Mouse (Mus musculus) midbrain, embryonic 10.5 days (tissue): Measurements from ENCODE around the gene Slc35a3. TPM values are rescaled to one million over a fixed set of nuclear protein-coding genes. Genes with fewer than 3 reads are reported as not detected.
"Not testable (repeated sequence)": the region's sequence is repeated elsewhere in the genome, so short reads cannot be mapped to it uniquely, and the experiment has no call there.

Experiments
- DNase-seq: peaks from one replicate; pipeline ENCODE4 v3.0.0-alpha.2; 2017; ENCODE audit warnings: low spot score
- H3K27ac ChIP-seq: fragments of 300-500 bp; sonication (generic); replicated peaks from 2 replicates; pipeline ENCODE4 v1.5.1; 2016; ENCODE audit warnings: mild to moderate bottlenecking
- H3K27me3 ChIP-seq: fragments of 300-500 bp; sonication (generic); 2 replicates; pipeline ENCODE4 v1.6.1; 2016; ENCODE audit warnings: low read depth, mild to moderate bottlenecking; ENCODE audit not compliant: poor library complexity, severe bottlenecking
- H3K36me3 ChIP-seq: fragments of 300-500 bp; sonication (generic); 2 replicates; pipeline ENCODE4 v1.6.1; 2016; ENCODE audit warnings: mild to moderate bottlenecking, moderate library complexity
- H3K4me1 ChIP-seq: fragments of 300-500 bp; sonication (generic); 2 replicates; pipeline ENCODE4 v1.6.1; 2016
- H3K4me3 ChIP-seq: fragments of 300-500 bp; sonication (generic); 2 replicates; pipeline ENCODE4 v1.5.1; 2016; ENCODE audit warnings: mild to moderate bottlenecking, moderate library complexity
- H3K9me3 ChIP-seq: fragments of 300-500 bp; sonication (generic); replicated peaks from 2 replicates; pipeline ENCODE4 v1.6.1; 2016; ENCODE audit warnings: mild to moderate bottlenecking
- WGBS: fragments of 180-500 bp; shearing (Covaris S2); methylation state at CpG from one replicate; pipeline ENCODE4 v1.1.7; 2016; 5-methylcytosine and 5-hydroxymethylcytosine counted together
- polyA plus RNA-seq: library from polyadenylated mRNA; unstranded; fragments of >200 nt; fragmentation: Nextera tagmentation; extraction: Ambion mirVana; gene quantifications from 2 replicates; pipeline ENCODE4 v1.2.1, GENCODE M21; 2016

Slc35a3 gene
- polyA plus RNA-seq, 1 experiment from 2014 or later: 8.3 TPM

DNA sequence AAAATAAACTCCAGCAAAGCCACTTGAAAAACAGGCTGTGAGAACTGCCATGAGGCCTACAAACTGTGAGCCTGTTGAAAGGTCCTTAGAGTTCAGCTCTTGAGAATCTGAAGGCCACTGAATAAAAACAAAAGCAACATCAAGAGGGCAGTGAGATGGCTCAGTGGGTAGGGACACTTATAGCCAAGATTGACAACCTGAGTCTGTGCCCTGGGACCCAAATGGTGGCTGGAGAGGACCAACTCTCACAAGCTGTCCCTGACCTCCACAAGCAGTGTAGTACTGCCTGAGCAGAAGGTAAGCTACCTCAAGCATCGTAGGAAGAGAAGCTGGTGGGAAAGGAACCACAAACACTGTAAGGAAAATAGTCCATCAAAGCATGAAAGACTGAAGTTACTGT is 31.5 kb downstream of the Slc35a3 start, which contains the start of gene Gm43191:
Gm43191 (minus strand) TSS at position 101 of the 400 bp plus-strand sequence.
- H3K4me3 ChIP-seq: no peak within 1 kb of the TSS
- no peaks in the 10 kb centered on the region for H3K9me3 ChIP-seq
- no peak for DNase-seq
- H3K4me1 ChIP-seq: no peaks in the 10 kb centered on the region
- H3K36me3 ChIP-seq: peaks cover 16% of the 10 kb centered on the region
- 92% methylated on average over 1 of the region's 1 CpGs for WGBS
- H3K27me3 ChIP-seq: no peaks in the 10 kb centered on the region
- no peak within 1 kb of the TSS for H3K27ac ChIP-seq

- not testable (repeated sequence) for H3K4me3 ChIP-seq, H3K27me3 ChIP-seq, H3K36me3 ChIP-seq, DNase-seq, H3K27ac ChIP-seq, H3K9me3 ChIP-seq
- peaks cover 27% of the 10 kb centered on the region for H3K4me1 ChIP-seq
- WGBS: 92% methylated on average over 9 of the region's 9 CpGs
These were observed 48.4 kb downstream of the Slc35a3 start for GRCm38 (mm10) chr3:116664281-116664680.

DNA sequence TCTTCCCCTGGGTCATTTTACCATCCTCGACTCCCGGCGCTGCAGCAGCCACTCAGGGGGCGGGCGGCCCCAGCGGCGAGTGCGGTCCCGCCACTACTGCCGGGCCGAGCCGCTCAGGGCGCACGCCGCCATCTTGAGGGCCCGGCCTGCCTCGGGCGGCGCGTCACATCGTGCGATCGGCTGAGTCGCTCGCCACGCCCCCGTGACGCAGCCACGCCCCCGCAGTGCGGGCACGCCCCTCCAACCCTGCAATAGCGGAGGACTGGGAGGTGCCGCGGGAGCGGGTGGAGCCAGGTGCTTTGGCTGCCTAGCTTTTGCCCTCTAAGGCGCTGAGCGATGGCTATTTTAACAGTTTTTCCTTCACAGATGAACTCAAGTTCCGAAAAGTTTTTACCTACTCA is 50.2 kb downstream of the Slc35a3 start, which contains the start of gene Mfsd14a:
Mfsd14a (minus strand) TSS at position 215 of the 401 bp plus-strand sequence.
- no peaks in the 10 kb centered on the region; the same call in 1 of the 2 replicates for H3K36me3 ChIP-seq
- peak; percentile 96 for DNase-seq
- H3K4me1 ChIP-seq: peaks cover 41% of the 10 kb centered on the region
- no peaks in the 10 kb centered on the region for H3K9me3 ChIP-seq
- H3K4me3 ChIP-seq: peak within 1 kb of the TSS; percentile 98
- no peaks in the 10 kb centered on the region for H3K27me3 ChIP-seq
- under 1% methylated on average over 39 of the region's 39 CpGs for whole genome bisulfite sequencing
- H3K27ac ChIP-seq: peak within 1 kb of the TSS; percentile 99

DNA sequence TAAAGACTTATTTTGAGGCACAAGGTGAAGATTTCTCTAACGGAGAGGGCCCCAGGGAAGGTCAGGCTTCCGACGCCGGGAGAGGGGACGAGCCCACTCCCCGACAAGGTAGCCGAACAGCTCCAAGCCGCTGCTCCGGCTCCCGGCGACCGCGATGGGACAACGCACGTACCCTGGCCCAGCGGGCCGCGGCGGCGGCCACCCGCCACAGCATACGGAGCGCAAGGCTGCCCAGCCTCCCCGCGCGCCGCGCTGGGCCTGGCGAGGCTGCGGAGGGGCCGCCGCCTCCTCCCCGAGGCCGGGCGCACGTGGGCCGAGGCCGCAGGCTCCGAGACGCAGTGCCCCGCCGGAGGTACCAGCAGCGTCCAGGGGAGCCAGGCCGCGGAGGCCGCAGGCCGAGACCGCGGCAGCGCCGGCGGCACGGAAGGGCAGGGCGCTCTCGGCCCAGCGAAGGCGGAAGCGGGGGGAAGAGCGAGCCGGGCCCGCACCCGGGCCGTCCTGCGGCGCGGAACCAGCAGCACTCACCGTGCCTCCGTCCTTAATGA is 50.7 kb downstream of the Slc35a3 start:
- H3K9me3 ChIP-seq: no peaks in the 10 kb centered on the region
- WGBS: under 1% methylated on average over 67 of the region's 68 CpGs
- no peak for DNase-seq
- H3K36me3 ChIP-seq: no peaks in the 10 kb centered on the region
- H3K27me3 ChIP-seq: no peaks in the 10 kb centered on the region
- H3K4me3 ChIP-seq: peak overlapping the region; percentile 98
- peak overlapping the region; percentile 99 for H3K27ac ChIP-seq
- H3K4me1 ChIP-seq: peaks cover 45% of the 10 kb centered on the region

DNA sequence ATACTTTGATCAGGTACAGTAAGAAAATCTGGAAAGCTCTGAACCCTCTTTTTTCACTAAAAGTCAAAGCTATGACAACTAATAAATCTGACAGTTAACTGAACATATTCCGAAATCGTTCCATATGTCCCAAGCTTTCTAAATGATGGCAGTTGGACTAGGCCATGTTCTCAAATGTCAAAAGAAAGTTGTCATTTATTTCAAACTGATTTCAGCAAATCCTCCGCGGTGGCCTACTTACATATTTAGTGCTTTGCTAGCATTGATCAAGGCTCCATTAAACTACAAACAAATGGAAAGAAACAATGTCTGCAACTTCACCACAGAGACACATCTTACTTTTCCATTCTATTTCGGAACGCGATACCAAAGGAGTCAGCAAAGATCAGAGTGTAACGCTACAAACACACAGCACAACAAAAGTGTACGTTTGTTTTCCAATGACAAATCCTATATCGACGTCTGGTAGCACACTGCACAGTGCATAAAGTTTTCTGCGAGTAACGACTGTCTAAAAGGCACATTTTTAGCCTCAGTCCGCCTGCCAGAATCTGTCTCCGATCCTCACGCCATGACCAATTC is 51.3 kb downstream of the Slc35a3 start:
- 7% methylated on average over 16 of the region's 16 CpGs for WGBS
- no peaks in the 10 kb centered on the region for H3K9me3 ChIP-seq
- peak overlapping the region; percentile 99 for H3K27ac ChIP-seq
- peaks cover 51% of the 10 kb centered on the region for H3K4me1 ChIP-seq
- no peaks in the 10 kb centered on the region for H3K36me3 ChIP-seq
- DNase-seq: no peak
- no peaks in the 10 kb centered on the region for H3K27me3 ChIP-seq
- peak overlapping the region; percentile 98 for H3K4me3 ChIP-seq

DNA sequence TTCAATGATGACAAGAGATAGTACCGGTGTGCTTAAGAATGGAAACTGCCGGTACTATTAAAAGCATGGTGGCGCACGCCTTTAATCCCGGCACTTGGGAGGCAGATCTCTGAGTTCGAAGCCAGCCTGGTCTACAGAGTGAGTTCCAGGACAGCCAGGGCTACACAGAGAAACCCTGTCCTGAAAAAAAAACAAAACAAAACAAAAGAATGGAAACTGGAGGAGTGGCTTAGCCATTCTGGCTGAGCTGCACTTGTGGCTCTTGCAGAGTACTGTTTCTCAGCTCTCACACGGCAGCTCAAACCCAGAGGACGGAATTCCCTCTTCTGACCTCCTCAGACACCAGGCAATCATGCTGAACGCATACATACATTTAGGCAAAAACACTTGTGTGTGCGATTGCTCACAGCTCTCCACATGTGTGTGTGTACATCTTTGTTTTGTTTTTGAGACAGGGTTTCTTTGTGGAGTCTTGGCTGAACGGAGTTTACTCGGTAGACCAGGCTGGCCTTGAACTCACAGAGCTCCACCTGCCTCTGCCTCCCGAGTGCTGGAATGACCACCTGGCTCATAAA is 52.7 kb downstream of the Slc35a3 start:
- no peaks in the 10 kb centered on the region for H3K9me3 ChIP-seq
- H3K4me3 ChIP-seq: 0 out of 2 replicates have a peak overlapping the region, but pooled peaks have one; percentile 26
- no peaks in the 10 kb centered on the region for H3K36me3 ChIP-seq
- H3K27ac ChIP-seq: no peak overlapping the region
- 83% methylated on average over 13 of the region's 13 CpGs for WGBS
- H3K27me3 ChIP-seq: no peaks in the 10 kb centered on the region
- no peak for DNase-seq
- H3K4me1 ChIP-seq: peaks cover 51% of the 10 kb centered on the region

GRCm38 (mm10) chr3:116658928-116659565 is 53.6 kb downstream of the Slc35a3 start:
- Histone ChIP-seq H3K4me1 (peaks cover 51% of the 10 kb centered on the region), H3K27me3 (no peaks in the 10 kb centered on the region), H3K9me3 (no peaks in the 10 kb centered on the region), H3K27ac (no peak overlapping the region), H3K4me3 (no peak overlapping the region), H3K36me3 (no peaks in the 10 kb centered on the region)
- DNase-seq: no peak
- WGBS: 81% methylated on average over 15 of the region's 15 CpGs

DNA sequence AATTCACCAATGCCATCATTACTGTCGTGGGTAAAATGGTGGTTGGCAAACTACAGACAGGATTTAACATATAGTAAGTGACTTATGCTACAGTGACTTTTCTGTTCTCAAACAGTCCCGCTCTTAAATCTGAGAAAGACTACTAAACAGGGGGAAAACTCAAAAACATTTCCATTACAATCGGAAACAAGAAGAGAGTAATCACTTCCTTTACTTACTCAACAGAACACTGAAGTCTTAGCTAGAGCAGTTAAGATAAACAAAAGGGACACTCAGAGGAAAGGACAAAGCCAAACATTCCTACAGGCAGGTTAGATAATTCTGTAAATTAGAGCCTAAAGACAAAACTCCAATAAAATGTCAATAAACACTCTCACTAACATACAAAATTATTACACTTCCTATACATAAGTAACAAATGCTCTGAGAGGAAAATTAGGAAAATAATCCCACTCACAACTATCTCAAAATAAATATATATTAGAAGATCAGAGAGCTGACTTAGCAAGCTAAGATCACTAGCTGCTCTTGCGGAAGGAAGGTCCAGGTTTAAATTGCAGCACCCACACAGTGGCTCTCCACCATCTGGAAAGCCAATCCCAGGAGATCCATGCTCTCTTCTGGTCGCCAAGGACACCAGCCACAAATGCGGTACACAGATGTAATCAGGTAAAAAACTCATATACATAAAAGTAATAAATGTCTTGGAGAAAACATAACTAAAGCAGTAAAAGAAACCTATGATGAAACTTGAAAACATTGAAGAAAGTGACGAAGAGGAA is 56.3 kb downstream of the Slc35a3 start:
- no peak for DNase-seq
- Histone ChIP-seq H3K4me3 (no peak overlapping the region), H3K9me3 (no peaks in the 10 kb centered on the region), H3K4me1 (peaks cover 50% of the 10 kb centered on the region), H3K27me3 (no peaks in the 10 kb centered on the region), H3K27ac (no peak overlapping the region), H3K36me3 (no peaks in the 10 kb centered on the region)
- WGBS: 79% methylated on average over 7 of the region's 7 CpGs

DNA sequence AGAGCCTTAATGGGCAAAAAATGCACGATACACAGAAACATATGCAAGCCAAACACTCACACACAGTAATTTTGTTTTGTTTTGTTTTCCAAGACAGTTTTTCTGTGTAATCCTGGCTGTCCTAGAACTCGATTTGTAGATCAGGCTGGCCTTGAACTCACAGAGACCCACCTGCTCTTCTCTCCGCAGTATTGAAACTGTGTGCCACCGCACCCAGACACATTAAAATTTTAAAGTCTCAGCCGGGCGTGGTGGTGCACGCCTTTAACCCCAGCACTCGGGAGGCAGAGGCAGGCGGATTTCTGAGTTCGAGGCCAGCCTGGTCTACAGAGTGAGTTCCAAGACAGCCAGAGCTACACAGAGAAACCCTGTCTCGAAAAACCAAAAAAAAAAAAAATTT is 58.6 kb downstream of the Slc35a3 start:
- 92% methylated on average over 11 of the region's 11 CpGs for WGBS
- not testable (repeated sequence) for H3K27ac ChIP-seq, H3K27me3 ChIP-seq, DNase-seq, H3K9me3 ChIP-seq, H3K4me3 ChIP-seq
- Histone ChIP-seq H3K4me1 (peaks cover 27% of the 10 kb centered on the region), H3K36me3 (peaks cover 16% of the 10 kb centered on the region)

DNA sequence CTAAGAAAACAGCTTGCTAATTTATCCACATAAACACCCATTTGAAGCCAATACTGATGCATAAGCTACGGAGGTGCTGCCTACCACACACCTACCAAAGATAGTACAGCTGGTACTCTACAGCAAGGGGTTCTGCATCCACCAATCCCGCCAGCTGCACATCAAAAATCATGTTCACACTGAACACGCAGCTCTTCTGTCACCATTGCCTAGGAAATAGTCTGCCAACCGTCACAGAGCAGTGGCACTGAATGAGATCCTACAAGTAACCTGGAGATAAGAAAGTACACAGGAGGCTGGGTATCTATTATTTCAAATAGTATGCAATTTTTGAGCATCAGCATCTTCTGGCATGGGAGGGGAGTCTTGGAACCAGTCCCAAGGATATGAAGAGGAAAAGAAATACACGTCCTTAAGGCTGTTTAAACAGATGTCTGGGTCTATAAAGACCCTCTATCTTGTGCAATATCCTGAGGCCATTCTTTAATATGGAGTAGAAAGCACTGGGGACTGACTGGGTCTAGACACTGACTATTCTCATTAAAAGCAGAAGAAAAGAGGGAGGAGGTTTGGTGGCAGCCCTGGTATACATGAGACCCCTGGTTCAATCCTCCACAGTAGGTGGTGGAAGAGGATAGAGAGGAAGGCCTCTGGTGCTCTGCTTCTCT is 59.2 kb downstream of the Slc35a3 start:
- Histone ChIP-seq H3K4me3 (no peak overlapping the region), H3K27ac (no peak overlapping the region), H3K36me3 (peaks cover 23% of the 10 kb centered on the region), H3K9me3 (no peaks in the 10 kb centered on the region), H3K27me3 (no peaks in the 10 kb centered on the region), H3K4me1 (peaks cover 22% of the 10 kb centered on the region)
- DNase-seq: no peak
- 90% methylated on average over 5 of the region's 5 CpGs for WGBS

DNA sequence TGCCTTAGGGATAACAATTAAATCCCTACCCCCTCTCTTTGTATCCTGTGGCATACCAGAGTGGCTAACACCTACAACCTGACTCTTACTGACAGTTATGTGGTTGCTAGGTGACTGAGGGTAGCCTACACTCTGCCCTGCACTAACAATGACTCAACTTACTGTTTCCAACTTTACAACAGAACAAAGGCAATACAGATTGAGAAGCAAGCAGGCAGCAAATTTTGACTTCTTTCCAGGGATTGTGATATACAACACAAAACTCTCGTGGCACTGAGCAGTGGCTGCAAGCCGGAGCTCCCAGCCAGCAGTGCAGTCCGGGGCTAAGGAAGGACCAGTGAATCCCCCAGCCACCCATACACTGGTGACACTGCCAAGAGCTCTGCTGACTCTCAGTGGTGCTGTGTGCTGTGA is 60.6 kb downstream of the Slc35a3 start:
- H3K9me3 ChIP-seq: no peaks in the 10 kb centered on the region
- peaks cover 30% of the 10 kb centered on the region for H3K36me3 ChIP-seq
- no peak for DNase-seq
- no peak overlapping the region for H3K27ac ChIP-seq
- H3K4me3 ChIP-seq: no peak overlapping the region
- no peaks in the 10 kb centered on the region for H3K27me3 ChIP-seq
- H3K4me1 ChIP-seq: peaks cover 11% of the 10 kb centered on the region; the same call in 1 of the 2 replicates
- 82% methylated on average over 3 of the region's 3 CpGs for WGBS

GRCm38 (mm10) chr3:116650698-116651097 is 61.9 kb downstream of the Slc35a3 start:
- peaks cover 4% of the 10 kb centered on the region; the same call in 1 of the 2 replicates for H3K4me1 ChIP-seq
- DNase-seq: no peak
- peaks cover 43% of the 10 kb centered on the region for H3K36me3 ChIP-seq
- 96% methylated on average over 9 of the region's 9 CpGs for WGBS
- H3K27ac ChIP-seq: no peak overlapping the region
- no peaks in the 10 kb centered on the region for H3K9me3 ChIP-seq
- no peaks in the 10 kb centered on the region for H3K27me3 ChIP-seq
- H3K4me3 ChIP-seq: no peak overlapping the region
